Mouse (Mus musculus) 416B (cell line): ENCODE data around the gene Slfn2.

Source experiments
- DNase-seq: peaks from one replicate; pipeline ENCODE4 v3.0.0; 2011; ENCODE audit warnings: low read depth

Gene Slfn2

DNA sequence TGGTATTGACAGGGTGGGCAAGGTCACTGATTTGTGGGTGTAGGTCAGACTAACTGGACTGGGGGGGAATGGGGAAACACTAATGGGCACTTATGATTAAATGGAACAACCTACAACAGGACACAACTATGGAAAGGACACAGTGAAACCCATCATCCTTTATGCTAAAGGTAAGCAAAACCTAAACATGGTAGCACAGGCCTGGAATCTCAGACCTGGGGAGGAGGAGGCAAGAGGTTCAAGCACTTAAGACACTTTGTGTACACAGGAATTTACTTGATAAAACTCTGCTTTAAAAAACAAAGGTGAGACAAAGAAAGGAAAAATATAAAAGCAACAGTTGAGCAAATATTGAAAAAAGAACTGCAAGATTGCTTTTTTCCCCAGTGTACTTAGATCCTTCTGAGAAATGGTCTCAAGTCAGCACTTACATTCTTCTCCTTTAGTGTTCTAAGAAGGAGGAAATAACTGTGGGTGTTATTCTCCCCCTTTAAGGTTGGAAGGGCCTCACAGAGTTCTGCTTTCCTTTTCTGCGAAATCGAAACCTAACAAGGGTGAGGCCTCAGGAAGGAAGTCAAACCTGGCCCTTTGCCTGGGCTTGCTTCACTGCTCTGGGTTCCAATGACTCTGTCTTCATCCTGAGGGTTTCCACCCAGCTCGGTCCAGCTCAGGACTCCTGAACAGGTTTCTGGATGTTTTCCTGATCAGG is 13.0 kb downstream of the Slfn2 start:
- DNase-seq, result peak; percentile 90

DNA sequence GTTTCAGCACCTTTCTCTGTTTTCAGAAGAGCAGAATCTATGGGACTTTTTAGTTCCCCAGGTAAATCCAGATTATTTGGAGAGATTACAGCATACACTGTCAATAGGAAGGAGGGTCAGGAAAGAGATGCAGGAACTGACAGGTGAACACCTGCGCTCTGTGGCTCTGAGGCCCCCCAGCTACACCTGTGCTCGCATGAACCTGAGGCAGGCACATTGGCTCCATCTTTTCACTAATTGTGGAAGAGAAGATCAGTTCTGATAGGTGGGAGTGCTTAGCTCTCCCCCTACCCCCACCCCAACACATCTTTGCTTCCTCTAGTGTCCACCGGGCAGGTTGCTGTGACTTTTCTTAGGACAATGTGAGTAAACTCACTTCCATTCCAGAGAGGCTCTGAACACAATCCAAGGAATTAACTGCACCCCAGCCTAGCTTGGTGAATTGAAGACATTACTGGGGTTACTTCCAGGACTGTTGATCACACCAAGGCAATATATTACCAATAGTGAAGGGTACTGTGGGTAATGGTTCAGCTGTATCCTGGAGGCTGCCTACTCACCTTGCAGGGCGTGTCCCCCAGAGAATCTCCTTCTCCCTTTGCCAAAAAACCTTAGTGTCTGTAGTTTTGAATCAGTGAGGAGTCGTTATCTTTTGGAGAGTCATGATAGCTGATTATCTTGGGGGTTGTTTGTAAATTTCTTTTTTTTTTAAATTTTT is 13.7 kb downstream of the Slfn2 start:
- no peak for DNase-seq

DNA sequence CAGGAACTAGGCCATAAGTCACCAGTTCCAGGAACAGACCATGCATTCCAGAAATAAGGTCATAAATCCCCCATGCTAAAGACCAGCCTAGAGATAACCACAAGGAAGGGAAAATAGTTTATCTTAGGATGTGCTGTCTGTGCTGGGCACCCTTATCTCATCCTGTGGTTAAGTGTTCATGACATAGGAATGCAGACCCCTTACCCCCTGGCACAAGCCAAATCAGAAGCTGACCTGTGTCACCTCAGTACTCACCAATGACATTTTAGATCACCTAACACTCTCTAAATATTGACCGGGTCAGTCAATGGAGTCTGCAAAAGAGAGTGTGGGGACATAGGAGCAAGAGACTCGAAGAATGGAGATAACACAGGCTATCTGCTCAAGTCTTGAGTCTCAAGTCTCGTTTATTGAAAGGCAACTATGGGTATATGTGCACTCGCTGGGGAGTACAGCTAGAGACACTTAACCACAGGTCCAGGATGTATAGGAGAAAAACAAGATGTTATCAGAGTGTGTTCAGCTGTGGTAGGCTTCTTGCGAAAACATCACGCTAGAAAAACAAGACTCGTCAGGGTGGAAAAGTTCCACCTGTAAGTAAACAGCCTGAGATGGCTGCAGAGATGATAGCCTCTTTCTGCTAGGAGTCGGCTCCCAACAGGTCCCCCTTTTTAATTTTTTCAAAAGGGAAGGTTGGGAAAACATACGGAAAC is 14.7 kb downstream of the Slfn2 start:
- DNase-seq, result peak; percentile 77

DNA sequence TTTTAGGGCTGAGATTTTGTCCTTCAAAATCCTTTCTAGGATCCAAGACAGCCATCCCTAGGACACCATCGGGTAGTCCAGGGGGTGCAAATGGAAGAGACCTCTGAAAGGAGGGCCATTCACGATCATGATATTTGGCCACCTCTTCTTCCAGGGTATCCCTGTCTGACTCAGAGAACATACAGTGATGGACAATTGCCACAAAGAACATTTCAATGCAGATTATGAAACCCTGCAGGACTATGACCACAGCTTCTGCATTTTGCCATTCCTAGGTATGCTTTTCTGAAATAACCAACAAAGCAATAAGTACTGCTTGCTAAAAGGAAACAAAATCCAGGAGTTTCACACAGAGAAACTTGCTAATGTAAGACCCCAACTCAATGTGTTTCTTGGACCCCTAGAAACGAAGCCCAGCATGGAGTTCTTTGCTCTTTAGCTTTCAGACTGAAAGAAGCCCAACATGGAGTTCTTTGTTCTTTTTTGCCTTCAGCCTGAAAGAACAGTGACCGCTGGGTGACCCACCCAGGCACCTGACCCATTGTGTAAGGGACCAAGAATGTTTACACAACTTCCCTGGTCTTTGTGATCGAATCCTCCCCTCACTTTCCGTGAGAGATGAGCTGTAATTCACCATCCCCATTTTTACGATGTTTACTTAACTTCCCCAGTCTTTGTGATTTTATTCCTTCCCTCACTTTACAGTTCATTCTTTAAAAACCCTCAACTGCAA is 18.0 kb downstream of the Slfn2 start:
- DNase-seq, result peak; percentile 57

DNA sequence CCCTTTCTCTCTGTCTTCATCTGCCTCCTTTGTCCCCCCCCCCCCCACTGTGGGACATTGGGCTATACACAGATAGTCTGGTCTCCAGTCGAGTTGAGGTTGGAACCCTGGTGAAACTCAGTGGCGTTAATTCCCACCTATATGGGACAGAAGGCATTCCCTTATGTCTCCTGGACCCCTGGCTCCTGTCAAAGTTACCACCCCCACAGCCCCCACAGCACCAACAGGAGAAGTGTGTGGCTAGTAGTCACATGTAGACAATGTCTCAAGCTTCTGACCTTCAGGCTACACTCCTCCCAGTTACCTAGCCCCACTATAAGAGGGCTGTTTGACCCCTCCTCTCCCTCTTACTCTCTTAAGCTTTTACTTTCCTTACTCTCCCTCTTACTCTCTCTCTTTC is 19.2 kb downstream of the Slfn2 start:
- DNase-seq, result no peak

DNA sequence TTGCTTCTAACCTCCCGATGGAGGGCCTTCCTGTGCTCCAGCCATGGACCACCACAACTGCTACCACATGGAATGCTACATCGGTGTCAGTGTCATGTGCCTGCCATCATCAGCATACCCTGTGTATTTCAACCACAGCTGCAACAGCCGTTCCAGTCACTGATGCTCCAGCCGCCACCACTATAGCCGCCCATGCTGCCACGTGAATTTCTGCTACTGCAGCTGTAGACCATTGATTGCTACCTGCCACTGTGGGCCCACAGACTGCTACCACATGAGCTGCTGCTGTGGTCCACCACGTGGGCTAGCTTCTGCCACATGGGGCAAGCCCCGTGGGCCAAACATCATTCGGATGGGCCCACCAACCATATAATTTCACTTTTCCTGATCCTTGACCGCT is 19.8 kb downstream of the Slfn2 start:
- no peak for DNase-seq

DNA sequence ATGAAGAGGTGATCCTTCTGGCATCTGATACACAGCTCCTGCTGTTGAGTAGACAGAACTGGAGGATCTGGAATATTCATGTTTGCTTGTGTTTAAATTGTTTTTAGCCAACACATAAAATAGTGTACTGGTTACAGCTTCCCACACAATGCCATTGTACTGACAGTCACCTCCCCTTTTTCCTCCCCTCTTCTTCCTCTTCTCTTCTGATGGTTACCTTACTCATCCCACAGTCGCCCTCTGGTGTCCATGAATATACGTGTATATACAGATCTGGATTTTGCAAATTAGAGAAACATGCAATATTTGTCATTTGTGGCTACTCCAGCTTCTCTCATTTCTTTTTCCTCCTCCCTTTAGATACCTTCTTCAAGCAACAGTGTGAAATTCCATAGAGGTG is 50.2 kb downstream of the Slfn2 start:
- peak; percentile 82 for DNase-seq

DNA sequence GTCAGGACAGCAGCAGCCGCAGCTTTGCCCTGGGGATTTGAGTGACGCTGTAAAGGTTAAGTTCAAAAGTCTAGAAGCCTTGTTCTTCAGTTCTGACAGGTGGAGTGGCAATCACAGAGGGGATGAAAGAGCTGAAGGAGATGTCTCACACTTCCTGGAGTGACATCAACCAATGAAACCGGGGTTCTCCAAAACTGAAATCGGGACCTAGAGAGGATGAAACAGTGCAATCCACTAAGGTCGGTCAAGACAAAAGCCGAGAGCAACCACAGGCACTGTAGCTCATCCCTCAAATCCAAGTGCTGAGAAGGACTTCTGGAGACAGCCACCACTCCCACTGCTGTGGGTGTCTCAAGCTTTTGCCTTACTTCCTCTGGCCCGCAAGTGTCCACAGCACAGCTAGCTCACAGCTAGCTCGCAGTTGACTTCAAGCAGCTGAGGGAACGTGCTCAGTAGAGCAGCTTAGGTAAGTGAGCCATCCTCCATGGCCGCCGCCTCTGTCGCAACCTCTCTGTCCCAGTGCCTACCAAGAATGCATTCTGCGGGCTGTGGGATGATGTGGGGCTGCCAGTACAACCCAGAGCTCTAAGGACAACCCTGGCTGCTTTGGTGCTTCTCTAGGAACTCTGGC is 51.8 kb downstream of the Slfn2 start, which contains the start of gene Slfn1:
Gene Slfn1, plus strand, starts transcription at position 253 of the 631 bp plus-strand sequence.
- DNase-seq, result no peak

DNA sequence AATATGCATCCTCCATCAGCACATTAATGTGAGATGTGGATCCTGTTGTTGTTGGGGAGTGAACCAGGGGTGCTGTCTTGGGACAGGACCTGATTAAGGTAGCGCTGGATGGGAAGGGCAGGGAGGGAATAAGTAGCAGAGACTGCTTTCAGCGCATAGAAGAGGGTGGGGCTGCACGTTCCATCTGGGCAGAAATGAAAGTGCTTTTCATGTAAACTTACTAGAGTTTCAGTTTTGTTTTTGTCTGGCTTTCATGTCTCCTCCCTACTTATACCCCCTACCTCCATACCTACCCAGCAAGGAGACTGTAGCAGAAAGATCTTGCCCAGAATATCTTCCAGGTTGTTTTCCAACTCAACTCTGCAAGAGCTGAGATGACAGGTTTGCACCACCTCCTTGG is 53.1 kb downstream of the Slfn2 start:
- no peak for DNase-seq
